Mouse (Mus musculus) hindlimb bud, embryonic 11.5 days (tissue): ENCODE data around the gene Mboat1.

Experiments
- DNase-seq: peaks from one replicate; pipeline ENCODE4 v3.0.0-alpha.2; 2012; ENCODE audit warnings: low read depth, low spot score; ENCODE audit errors: extremely low spot score

The Mboat1 gene

GRCm38 (mm10) chr13:30185549-30185948 is 49.3 kb downstream of the Mboat1 start:
- DNase-seq, result no peak

GRCm38 (mm10) chr13:30185959-30186358 is 49.7 kb downstream of the Mboat1 start:
- DNase-seq, result no peak

GRCm38 (mm10) chr13:30186456-30186855 is 50.2 kb downstream of the Mboat1 start:
- DNase-seq, result no peak

DNA sequence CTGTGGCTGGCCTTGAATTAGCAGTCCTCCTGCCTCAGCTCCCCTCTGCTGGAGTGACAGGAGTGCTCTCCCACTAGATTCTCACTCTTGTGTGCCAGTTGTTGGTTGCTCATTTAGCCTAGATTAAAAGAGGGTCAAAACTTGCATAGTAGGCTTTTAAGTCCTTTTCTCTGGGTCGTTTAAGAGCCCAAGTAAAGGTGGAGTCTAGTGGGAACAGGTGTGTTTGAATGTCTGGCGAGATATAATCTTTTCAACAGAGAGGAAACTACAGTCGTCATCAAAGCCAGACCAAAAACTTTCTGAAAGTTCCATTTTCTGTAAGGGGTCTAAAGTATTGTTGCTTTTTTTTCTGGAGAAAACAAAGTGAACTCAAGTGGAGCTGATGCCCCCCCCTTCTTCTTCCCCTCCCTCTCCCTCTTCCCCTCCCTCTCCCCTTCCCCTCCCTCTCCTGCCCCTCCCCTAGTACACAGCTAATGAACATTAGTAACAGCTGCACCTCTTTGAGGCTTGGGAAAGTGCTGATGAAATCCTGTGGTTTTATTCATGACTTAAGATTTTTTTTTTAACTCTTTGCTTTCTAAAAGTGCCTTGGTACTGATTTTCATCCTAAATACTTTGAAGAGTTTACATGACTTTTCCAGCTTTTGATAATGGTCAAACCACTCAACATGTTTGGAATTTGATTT is 55.9 kb downstream of the Mboat1 start:
- DNase-seq, result no peak

DNA sequence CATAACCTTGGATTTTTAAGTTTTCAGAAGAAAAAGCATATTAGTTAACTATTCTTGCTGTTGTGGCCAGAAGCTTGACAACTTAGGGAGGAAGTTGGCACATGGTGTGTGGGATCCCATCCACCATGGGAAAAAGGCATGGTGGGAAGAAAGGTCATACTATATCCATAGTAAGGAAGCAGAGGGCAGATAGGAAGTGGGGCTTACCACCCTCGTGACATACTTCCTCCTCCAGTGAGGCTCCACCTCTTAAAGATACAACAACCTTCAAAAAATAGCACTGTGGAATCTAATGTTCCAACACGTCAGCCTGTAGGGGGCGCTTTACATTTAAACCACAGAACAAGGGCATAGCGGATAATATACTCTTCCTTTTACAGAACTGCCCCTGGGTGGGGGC is 57.1 kb downstream of the Mboat1 start:
- DNase-seq, result no peak

DNA sequence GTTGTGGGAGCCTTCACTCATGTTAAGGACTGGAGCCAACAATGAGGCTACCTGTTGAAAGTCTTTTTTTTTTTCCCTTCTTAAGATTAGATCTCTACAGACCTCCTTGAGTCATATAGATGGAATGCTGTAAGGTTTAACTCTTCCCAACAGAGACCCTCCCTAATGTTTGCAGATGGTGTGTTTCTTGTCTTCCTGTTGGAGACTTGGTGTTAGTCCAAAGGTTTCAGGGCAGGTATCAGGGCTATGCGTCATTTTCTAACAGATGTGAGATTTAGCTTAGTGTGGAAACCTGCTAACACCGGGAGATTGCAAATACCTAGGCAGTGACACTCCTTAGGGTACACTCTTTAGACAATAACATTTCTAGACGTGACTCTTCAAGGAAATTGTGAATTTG is 58.5 kb downstream of the Mboat1 start:
- no peak for DNase-seq

DNA sequence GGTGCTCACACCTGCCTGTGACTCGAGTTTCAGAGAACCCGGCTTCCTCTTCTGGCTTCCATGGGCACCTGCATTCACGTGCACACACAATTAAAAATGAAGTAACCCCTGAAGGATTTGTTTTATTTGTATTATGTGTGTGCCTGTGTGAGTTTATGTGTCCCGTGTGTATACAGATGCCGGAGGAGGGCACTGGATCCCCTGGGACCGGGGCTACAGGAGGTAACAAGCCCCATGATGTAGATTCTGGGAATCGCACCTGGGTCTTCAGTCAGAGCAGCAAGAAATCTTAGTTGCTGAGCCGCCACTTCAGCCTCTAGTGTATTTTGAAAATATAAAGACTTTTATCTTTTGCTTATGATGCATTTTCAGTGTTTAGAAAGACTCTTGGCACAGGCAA is 60.4 kb downstream of the Mboat1 start:
- no peak for DNase-seq

- DNase-seq, result no peak
These were observed 61.8 kb downstream of the Mboat1 start for GRCm38 (mm10) chr13:30198101-30198570.

GRCm38 (mm10) chr13:30199821-30200220 is 63.5 kb downstream of the Mboat1 start:
- no peak for DNase-seq

- no peak for DNase-seq
These were observed 64.4 kb downstream of the Mboat1 start for GRCm38 (mm10) chr13:30200737-30201136.

DNA sequence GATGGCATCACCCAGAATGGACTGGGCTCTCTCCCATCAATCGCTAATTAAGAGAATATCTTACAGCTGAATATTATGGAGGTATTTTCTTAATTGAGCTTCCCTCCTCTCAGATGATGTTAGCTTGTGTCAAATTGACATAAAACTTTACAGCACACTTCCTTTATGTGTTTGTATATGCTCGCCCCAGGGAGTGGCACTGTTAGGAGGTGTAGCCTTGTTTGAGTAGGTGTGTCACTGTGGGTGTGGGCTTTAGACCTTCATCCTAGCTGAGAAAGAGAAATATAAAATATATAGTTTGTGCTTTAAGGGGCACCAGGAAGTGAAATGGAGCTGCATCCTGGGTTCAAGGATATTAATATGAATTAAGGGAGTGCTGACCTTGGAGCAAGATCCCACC is 66.7 kb downstream of the Mboat1 start:
- no peak for DNase-seq

DNA sequence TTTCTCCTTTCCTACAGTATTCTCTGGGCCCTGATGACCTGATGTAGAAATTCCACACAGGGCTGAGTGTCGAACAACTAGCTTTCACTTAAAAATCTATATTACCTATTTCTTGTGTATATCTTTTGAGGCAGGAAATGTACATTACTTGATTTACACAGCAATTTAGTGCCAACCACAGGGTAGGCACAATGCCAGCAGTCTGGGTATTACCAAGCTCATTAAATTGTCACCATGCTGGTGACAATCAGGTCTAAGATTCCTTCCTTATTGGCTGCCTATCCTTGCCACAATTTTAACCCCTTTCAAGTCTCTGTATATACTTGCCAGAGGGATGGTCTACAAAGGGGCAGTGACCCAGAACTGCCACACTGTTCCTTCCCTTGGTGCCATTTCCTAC is 71.9 kb downstream of the Mboat1 start:
- DNase-seq, result no peak

- DNase-seq, result no peak
These were observed 77.0 kb downstream of the Mboat1 start for GRCm38 (mm10) chr13:30213276-30213675.

DNA sequence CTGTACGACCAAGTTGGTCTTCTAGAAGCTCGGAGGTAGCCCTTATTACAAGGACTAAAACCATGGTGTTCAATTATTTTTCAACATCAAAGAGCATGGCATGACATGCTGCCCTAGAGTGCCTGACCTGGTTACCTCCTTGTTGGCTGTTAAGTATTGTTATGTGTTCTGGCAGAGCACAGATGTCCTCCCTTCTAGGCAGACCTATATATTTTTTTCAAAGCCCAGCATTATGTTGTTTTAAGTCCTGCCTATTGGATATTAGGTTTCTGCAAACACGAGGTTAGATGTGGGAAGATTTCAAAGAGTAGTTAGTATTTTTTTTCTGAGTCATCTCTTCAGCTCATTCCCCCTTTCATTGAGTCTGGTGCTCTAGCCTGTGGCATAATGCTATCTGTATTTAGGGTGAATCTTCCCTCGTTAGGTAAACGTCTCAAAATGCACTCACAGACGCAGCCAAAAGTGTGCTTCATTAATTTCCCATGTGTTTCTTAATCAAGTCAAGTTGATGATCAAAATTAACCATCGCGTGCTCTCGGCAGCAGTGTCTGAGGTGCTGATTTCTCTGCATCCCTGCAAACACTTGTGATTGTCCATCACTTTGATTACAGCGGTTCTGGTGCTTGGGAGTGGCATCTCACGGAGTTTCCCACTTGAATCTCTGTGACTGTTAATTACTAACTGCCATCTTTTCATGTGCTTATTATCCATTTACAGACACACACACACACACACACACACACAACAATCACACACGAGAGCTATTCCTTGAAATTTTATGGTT is 81.5 kb downstream of the Mboat1 start:
- DNase-seq, result no peak

GRCm38 (mm10) chr13:30219597-30219996 is 83.3 kb downstream of the Mboat1 start:
- DNase-seq, result no peak

DNA sequence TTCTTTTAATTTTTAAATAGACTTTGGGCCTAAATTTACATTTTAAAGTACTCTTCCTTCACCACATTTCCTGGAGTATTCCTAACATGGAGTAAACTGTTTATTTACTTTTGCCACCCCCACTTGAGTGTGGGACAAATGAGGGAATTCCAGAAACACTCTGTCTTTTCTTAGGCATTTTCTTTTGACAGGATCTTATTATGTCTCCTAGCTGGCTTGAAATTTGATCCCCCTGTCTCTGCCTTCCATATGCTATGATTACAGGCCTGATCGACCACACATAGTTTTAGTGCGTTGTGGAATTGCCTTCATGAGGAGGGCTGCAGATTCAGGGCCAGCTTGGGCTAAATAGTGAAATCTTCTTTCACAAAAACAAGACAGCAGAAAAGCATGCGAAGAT is 85.0 kb downstream of the Mboat1 start:
- no peak for DNase-seq

DNA sequence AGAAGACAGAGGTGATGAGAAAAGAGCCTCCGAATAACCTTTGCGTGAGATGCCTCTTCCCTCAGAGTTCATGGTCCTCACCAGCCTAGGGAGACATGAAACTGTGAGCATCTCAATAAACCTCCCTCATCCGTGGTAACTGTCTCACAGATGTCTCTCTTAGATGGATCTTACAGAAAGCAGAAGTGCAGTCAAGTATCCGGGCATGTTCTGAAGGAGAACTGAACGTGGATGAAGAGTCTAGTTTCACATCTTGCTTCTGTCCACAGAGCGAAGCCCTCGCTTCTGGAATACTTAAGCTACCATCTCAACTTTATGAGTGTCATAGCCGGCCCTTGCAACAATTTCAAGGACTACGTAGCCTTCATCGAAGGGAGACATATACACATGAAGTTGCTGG is 87.8 kb downstream of the Mboat1 start:
- DNase-seq, result no peak

- no peak for DNase-seq
These were observed 88.4 kb downstream of the Mboat1 start for GRCm38 (mm10) chr13:30224659-30225058.

GRCm38 (mm10) chr13:30228762-30229161 is 92.5 kb downstream of the Mboat1 start:
- DNase-seq, result no peak

DNA sequence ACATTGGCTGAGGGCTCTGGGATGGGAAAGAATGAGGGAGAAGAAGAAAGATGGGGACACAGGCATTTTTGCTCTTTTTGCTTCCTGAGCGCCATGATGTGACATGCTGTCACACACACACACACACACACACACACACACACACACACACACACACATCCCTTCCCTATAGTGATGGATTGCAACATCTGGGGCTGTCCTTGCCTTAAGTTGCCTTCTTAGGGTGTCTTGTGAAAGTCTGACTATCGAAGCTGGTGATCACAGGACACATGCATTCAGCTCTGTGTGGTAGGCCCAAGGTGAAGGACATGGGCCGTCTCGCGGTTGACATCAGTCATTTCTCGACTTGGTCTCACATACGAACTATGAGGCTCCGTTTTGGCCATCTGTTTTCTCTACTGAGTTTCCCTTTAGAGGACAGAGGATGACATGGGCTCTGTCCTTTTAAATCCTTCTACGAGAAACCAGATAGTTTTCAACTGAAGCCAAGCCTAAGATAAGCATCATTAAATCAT is 93.4 kb downstream of the Mboat1 start:
- no peak for DNase-seq

GRCm38 (mm10) chr13:30235056-30235750 is 98.9 kb downstream of the Mboat1 start:
- DNase-seq, result no peak

- no peak for DNase-seq
These were observed 103.1 kb downstream of the Mboat1 start for GRCm38 (mm10) chr13:30239396-30239795.
